Mouse (Mus musculus): ENCODE measurements around the gene 1700061G19Rik. TPM values are rescaled to one million over a fixed set of nuclear protein-coding genes. Genes with fewer than 3 reads are reported as not detected.

Gene 1700061G19Rik
- total RNA-seq, 1 experiment: 17.3 TPM

- no peak for TF ChIP-seq CHD2 (IDR thresholded peaks at IDR 0.05; ENCODE audit: low read depth, low read length)
- no peak for TF ChIP-seq MAFK (IDR thresholded peaks at IDR 0.05; ENCODE audit: insufficient read depth, low read depth, low read length)
- TF ChIP-seq ZNF384 (IDR thresholded peaks at IDR 0.05; ENCODE audit: low read depth, low read length): no peak
- no peak for TF ChIP-seq ZC3H11A (IDR thresholded peaks at IDR 0.05; ENCODE audit: borderline replicate concordance, low read depth, low read length)
- TF ChIP-seq HCFC1 (IDR thresholded peaks at IDR 0.05; ENCODE audit: borderline replicate concordance, insufficient read depth, low read length): no peak
- no peak overlapping the region for H3K27ac ChIP-seq (ENCODE audit: insufficient read depth, low read depth, low read length, poor library complexity, severe bottlenecking)
- no peak overlapping the region for H3K9ac ChIP-seq (ENCODE audit: insufficient read depth, low read depth, low read length, poor library complexity, severe bottlenecking)
- no peak overlapping the region for H3K4me3 ChIP-seq (ENCODE audit: insufficient read depth in 1 of 2, low read depth in 1 of 2, low read length in 2 of 2, poor library complexity in 1 of 2, severe bottlenecking in 1 of 2)
- in situ Hi-C loops (cut with MboI; ENCODE audit: low sequenced_read_pairs in 2 of 2, unreplicated experiment in 2 of 2): no loop called here
- H3K4me1 ChIP-seq (ENCODE audit: control insufficient read depth in 2 of 2, insufficient read depth in 2 of 2, low read length in 2 of 2, poor library complexity in 1 of 2): peaks cover 5 to 7% of the 10 kb centered on the region in 2 experiments; a peak in 2 of 4 replicates
- no peak for DNase-seq (ENCODE audit: low read depth, low spot score)
- no peaks in the 10 kb centered on the region for H3K36me3 ChIP-seq (ENCODE audit: control insufficient read depth, insufficient read depth, low read length, poor library complexity, severe bottlenecking)
- no peaks in the 10 kb centered on the region for H3K9me3 ChIP-seq (ENCODE audit: control insufficient read depth, insufficient read depth, low read depth, low read length)
These were observed 25.6 kb upstream of the 1700061G19Rik start for GRCm38 (mm10) chr17:56849710-56850109.

GRCm38 (mm10) chr17:56851167-56851566, 24.1 kb upstream of the 1700061G19Rik start:
- Histone ChIP-seq H3K4me3 (ENCODE audit: insufficient read depth in 1 of 2, low read depth in 1 of 2, low read length in 2 of 2, poor library complexity in 1 of 2, severe bottlenecking in 1 of 2) (no peak overlapping the region), H3K4me1 (ENCODE audit: control insufficient read depth in 2 of 2, insufficient read depth in 2 of 2, low read length in 2 of 2, poor library complexity in 1 of 2) (peaks cover 3 to 7% of the 10 kb centered on the region in 2 experiments; a peak in 3 of 4 replicates), H3K9me3 (ENCODE audit: control insufficient read depth, insufficient read depth, low read depth, low read length) (no peaks in the 10 kb centered on the region), H3K27ac (ENCODE audit: insufficient read depth, low read depth, low read length, poor library complexity, severe bottlenecking) (no peak overlapping the region), H3K9ac (ENCODE audit: insufficient read depth, low read depth, low read length, poor library complexity, severe bottlenecking) (no peak overlapping the region), H3K36me3 (ENCODE audit: control insufficient read depth, insufficient read depth, low read length, poor library complexity, severe bottlenecking) (no peaks in the 10 kb centered on the region)
- in situ Hi-C loops (cut with MboI; ENCODE audit: low sequenced_read_pairs in 2 of 2, unreplicated experiment in 2 of 2): no loop called here
- no peak for TF ChIP-seq ZNF384 (IDR thresholded peaks at IDR 0.05; ENCODE audit: low read depth, low read length)
- TF ChIP-seq ZC3H11A (IDR thresholded peaks at IDR 0.05; ENCODE audit: borderline replicate concordance, low read depth, low read length): no peak
- TF ChIP-seq MAFK (IDR thresholded peaks at IDR 0.05; ENCODE audit: insufficient read depth, low read depth, low read length): no peak
- no peak for TF ChIP-seq HCFC1 (IDR thresholded peaks at IDR 0.05; ENCODE audit: borderline replicate concordance, insufficient read depth, low read length)
- no peak for TF ChIP-seq CHD2 (IDR thresholded peaks at IDR 0.05; ENCODE audit: low read depth, low read length)
- no peak for DNase-seq (ENCODE audit: low read depth, low spot score)

GRCm38 (mm10) chr17:56855421-56855820, 19.9 kb upstream of the 1700061G19Rik start:
- Histone ChIP-seq H3K27ac (ENCODE audit: insufficient read depth, low read depth, low read length, poor library complexity, severe bottlenecking) (no peak overlapping the region), H3K9ac (ENCODE audit: insufficient read depth, low read depth, low read length, poor library complexity, severe bottlenecking) (no peak overlapping the region), H3K9me3 (ENCODE audit: control insufficient read depth, insufficient read depth, low read depth, low read length) (no peaks in the 10 kb centered on the region), H3K36me3 (ENCODE audit: control insufficient read depth, insufficient read depth, low read length, poor library complexity, severe bottlenecking) (no peaks in the 10 kb centered on the region), H3K4me1 (ENCODE audit: control insufficient read depth in 2 of 2, insufficient read depth in 2 of 2, low read length in 2 of 2, poor library complexity in 1 of 2) (peaks cover 4 to 5% of the 10 kb centered on the region in 2 experiments; a peak in 3 of 4 replicates), H3K4me3 (ENCODE audit: insufficient read depth in 1 of 2, low read depth in 1 of 2, low read length in 2 of 2, poor library complexity in 1 of 2, severe bottlenecking in 1 of 2) (no peak overlapping the region)
- in situ Hi-C loops (cut with MboI; ENCODE audit: low sequenced_read_pairs in 2 of 2, unreplicated experiment in 2 of 2): no loop called here
- no peak for TF ChIP-seq MAFK (IDR thresholded peaks at IDR 0.05; ENCODE audit: insufficient read depth, low read depth, low read length)
- no peak for TF ChIP-seq HCFC1 (IDR thresholded peaks at IDR 0.05; ENCODE audit: borderline replicate concordance, insufficient read depth, low read length)
- DNase-seq (ENCODE audit: low read depth, low spot score): no peak

DNA sequence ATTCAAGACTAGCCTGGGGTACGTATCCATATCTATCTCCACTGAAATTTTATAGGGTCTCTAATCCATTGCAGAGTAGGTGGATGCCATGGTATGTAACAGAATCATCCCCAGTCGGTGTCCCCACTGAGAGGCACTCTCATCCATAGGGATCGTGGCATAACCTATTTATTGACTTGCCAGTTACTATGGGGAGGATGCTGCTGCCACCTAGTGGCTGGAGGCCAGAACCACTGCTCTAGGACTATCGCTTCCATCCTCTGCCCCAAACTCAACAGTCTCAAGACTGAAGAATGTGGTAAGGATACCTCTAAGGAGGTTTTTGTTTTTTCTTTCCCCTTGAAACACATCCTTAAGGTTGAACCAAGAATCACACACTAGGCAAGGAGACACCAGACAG, 17.1 kb upstream of the 1700061G19Rik start:
- no peak overlapping the region for H3K27ac ChIP-seq (ENCODE audit: insufficient read depth, low read depth, low read length, poor library complexity, severe bottlenecking)
- H3K36me3 ChIP-seq (ENCODE audit: control insufficient read depth, insufficient read depth, low read length, poor library complexity, severe bottlenecking): no peaks in the 10 kb centered on the region
- H3K9me3 ChIP-seq (ENCODE audit: control insufficient read depth, insufficient read depth, low read depth, low read length): no peaks in the 10 kb centered on the region
- TF ChIP-seq ZC3H11A (IDR thresholded peaks at IDR 0.05; ENCODE audit: borderline replicate concordance, low read depth, low read length) (peak; percentile 87; the same call in 1 of the 2 replicates), ZNF384 (IDR thresholded peaks at IDR 0.05; ENCODE audit: low read depth, low read length) (no peak), HCFC1 (IDR thresholded peaks at IDR 0.05; ENCODE audit: borderline replicate concordance, insufficient read depth, low read length) (peak; percentile 15; the same call in 1 of the 2 replicates)
- H3K4me1 ChIP-seq (ENCODE audit: control insufficient read depth in 2 of 2, insufficient read depth in 2 of 2, low read length in 2 of 2, poor library complexity in 1 of 2): peaks cover 8 to 13% of the 10 kb centered on the region in 2 experiments
- no peak overlapping the region for H3K9ac ChIP-seq (ENCODE audit: insufficient read depth, low read depth, low read length, poor library complexity, severe bottlenecking)
- DNase-seq (ENCODE audit: low read depth, low spot score): peak; percentile 84
- in situ Hi-C loops (cut with MboI; ENCODE audit: low sequenced_read_pairs in 2 of 2, unreplicated experiment in 2 of 2): no loop called here
- H3K4me3 ChIP-seq (ENCODE audit: insufficient read depth in 1 of 2, low read depth in 1 of 2, low read length in 2 of 2, poor library complexity in 1 of 2, severe bottlenecking in 1 of 2): no peak overlapping the region

DNA sequence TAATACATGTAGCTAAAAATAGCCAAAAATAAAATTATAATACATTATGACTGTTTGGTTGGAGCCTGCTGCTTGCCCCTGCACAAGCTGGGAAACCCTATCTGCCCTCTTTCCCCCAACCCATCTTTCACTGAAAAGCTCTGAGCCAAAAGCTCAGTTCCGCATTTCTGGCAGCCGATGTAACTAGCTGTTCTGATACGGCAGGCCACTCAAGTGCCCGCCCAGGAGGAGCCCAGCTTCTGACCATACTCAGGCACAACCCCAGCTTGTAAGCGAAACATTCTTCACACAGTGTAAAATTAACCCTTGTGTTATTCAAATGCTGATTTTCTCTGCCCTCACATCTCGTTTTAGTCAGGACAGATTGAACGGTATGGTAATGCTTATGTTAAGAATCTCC, 16.4 kb upstream of the 1700061G19Rik start:
- Histone ChIP-seq H3K4me1 (ENCODE audit: control insufficient read depth in 2 of 2, insufficient read depth in 2 of 2, low read length in 2 of 2, poor library complexity in 1 of 2) (peaks cover 8 to 13% of the 10 kb centered on the region in 2 experiments), H3K4me3 (ENCODE audit: insufficient read depth in 1 of 2, low read depth in 1 of 2, low read length in 2 of 2, poor library complexity in 1 of 2, severe bottlenecking in 1 of 2) (no peak overlapping the region), H3K36me3 (ENCODE audit: control insufficient read depth, insufficient read depth, low read length, poor library complexity, severe bottlenecking) (no peaks in the 10 kb centered on the region), H3K9me3 (ENCODE audit: control insufficient read depth, insufficient read depth, low read depth, low read length) (no peaks in the 10 kb centered on the region), H3K27ac (ENCODE audit: insufficient read depth, low read depth, low read length, poor library complexity, severe bottlenecking) (no peak overlapping the region), H3K9ac (ENCODE audit: insufficient read depth, low read depth, low read length, poor library complexity, severe bottlenecking) (no peak overlapping the region; the same call in 1 of the 2 replicates)
- no peak for TF ChIP-seq ZC3H11A (IDR thresholded peaks at IDR 0.05; ENCODE audit: borderline replicate concordance, low read depth, low read length)
- TF ChIP-seq CHD2 (IDR thresholded peaks at IDR 0.05; ENCODE audit: low read depth, low read length): no peak
- no peak for TF ChIP-seq ZNF384 (IDR thresholded peaks at IDR 0.05; ENCODE audit: low read depth, low read length)
- TF ChIP-seq MAFK (IDR thresholded peaks at IDR 0.05; ENCODE audit: insufficient read depth, low read depth, low read length): no peak
- no peak for TF ChIP-seq HCFC1 (IDR thresholded peaks at IDR 0.05; ENCODE audit: borderline replicate concordance, insufficient read depth, low read length)
- DNase-seq (ENCODE audit: low read depth, low spot score): no peak
- in situ Hi-C loops (cut with MboI; ENCODE audit: low sequenced_read_pairs in 2 of 2, unreplicated experiment in 2 of 2): no loop called here
